Mouse (Mus musculus) limb, embryonic 10.5 days (tissue): ENCODE results near the gene Zkscan14. TPM values are rescaled to one million over a fixed set of nuclear protein-coding genes. Genes with fewer than 3 reads are reported as not detected.
"Not testable (repeated sequence)": the region's sequence is repeated elsewhere in the genome, so short reads cannot be mapped to it uniquely, and the experiment has no call there.

ENCODE experiments used
- DNase-seq: peaks from one replicate; pipeline ENCODE4 v3.0.0-alpha.2; 2017; ENCODE audit warnings: low spot score
- H3K27ac ChIP-seq: fragments of 300-500 bp; sonication (generic); 2 replicates; pipeline ENCODE4 v1.5.1; 2016; ENCODE audit warnings: mild to moderate bottlenecking
- H3K27me3 ChIP-seq: fragments of 300-500 bp; sonication (generic); 2 replicates; pipeline ENCODE4 v1.6.1; 2016; ENCODE audit warnings: low read depth, mild to moderate bottlenecking; ENCODE audit not compliant: poor library complexity, severe bottlenecking
- H3K36me3 ChIP-seq: fragments of 300-500 bp; sonication (generic); 2 replicates; pipeline ENCODE4 v1.6.1; 2016; ENCODE audit warnings: mild to moderate bottlenecking, moderate library complexity
- H3K4me1 ChIP-seq: fragments of 300-500 bp; sonication (generic); 2 replicates; pipeline ENCODE4 v1.6.1; 2016
- H3K4me3 ChIP-seq: fragments of 300-500 bp; sonication (generic); 2 replicates; pipeline ENCODE4 v1.5.1; 2016; ENCODE audit warnings: mild to moderate bottlenecking, moderate library complexity
- H3K9me3 ChIP-seq: fragments of 300-500 bp; sonication (generic); replicated peaks from 2 replicates; pipeline ENCODE4 v1.6.1; 2016; ENCODE audit warnings: mild to moderate bottlenecking
- WGBS: fragments of 180-500 bp; shearing (Covaris S2); methylation state at CpG from one replicate; pipeline ENCODE4 v1.1.7; 2016; 5-methylcytosine and 5-hydroxymethylcytosine counted together
- polyA plus RNA-seq: library from polyadenylated mRNA; unstranded; fragments of >200 nt; fragmentation: Nextera tagmentation; extraction: Ambion mirVana; gene quantifications from 2 replicates; pipeline ENCODE4 v1.2.1, GENCODE M21; 2016

The Zkscan14 gene
- 6.6 and 7.3 TPM in 2 replicates for polyA plus RNA-seq

- Histone ChIP-seq H3K4me1 (peaks cover 20% of the 10 kb centered on the region), H3K27ac (peak within 1 kb of the TSS; percentile 73), H3K36me3 (peaks cover 3% of the 10 kb centered on the region), H3K4me3 (peak within 1 kb of the TSS; percentile 84), H3K27me3 (no peaks in the 10 kb centered on the region), H3K9me3 (no peaks in the 10 kb centered on the region)
- WGBS: 1% methylated on average over 37 of the region's 37 CpGs
- peak; percentile 77 for DNase-seq
Measured at GRCm38 (mm10) chr5:145201321-145201991, at the start of gene Zkscan14. Gene Zkscan14, minus strand, starts transcription at chr5:145201868.

- Histone ChIP-seq H3K4me1 (no peaks in the 10 kb centered on the region), H3K9me3 (no peaks in the 10 kb centered on the region), H3K4me3 (no peak overlapping the region), H3K27me3 (no peaks in the 10 kb centered on the region), H3K36me3 (peaks cover 82% of the 10 kb centered on the region), H3K27ac (no peak overlapping the region)
- DNase-seq: no peak
- 98% methylated on average over 3 of the region's 3 CpGs for WGBS
Measured at GRCm38 (mm10) chr5:145249520-145249919, 47.9 kb upstream of the Zkscan14 start.

- Histone ChIP-seq H3K36me3 (peaks cover 64% of the 10 kb centered on the region), H3K9me3 (no peaks in the 10 kb centered on the region), H3K27ac (no peak overlapping the region), H3K4me3 (no peak overlapping the region), H3K27me3 (no peaks in the 10 kb centered on the region), H3K4me1 (peaks cover 11% of the 10 kb centered on the region)
- no peak for DNase-seq
Measured at GRCm38 (mm10) chr5:145234636-145235035, 33.0 kb upstream of the Zkscan14 start.

GRCm38 (mm10) chr5:145231893-145232411 lies 30.3 kb upstream of the Zkscan14 start:
- under 1% methylated on average over 49 of the region's 49 CpGs for WGBS

GRCm38 (mm10) chr5:145231367-145231871 lies 29.8 kb upstream of the Zkscan14 start, which contains the start of gene Zfp655:
Gene Zfp655, plus strand, starts transcription at chr5:145231715.
- Histone ChIP-seq H3K4me1 (peaks cover 11% of the 10 kb centered on the region), H3K27ac (peak within 1 kb of the TSS; percentile 90), H3K4me3 (peak within 1 kb of the TSS; percentile 91), H3K27me3 (no peaks in the 10 kb centered on the region), H3K36me3 (peaks cover 33% of the 10 kb centered on the region), H3K9me3 (no peaks in the 10 kb centered on the region)
- WGBS: under 1% methylated on average over 42 of the region's 42 CpGs
- DNase-seq: peak; percentile 98

More at GRCm38 (mm10) chr5:145231893-145232411, 30.3 kb upstream of the Zkscan14 start:
- no peak for DNase-seq
- Histone ChIP-seq H3K9me3 (no peaks in the 10 kb centered on the region), H3K4me3 (peak overlapping the region; percentile 91), H3K27me3 (no peaks in the 10 kb centered on the region), H3K4me1 (peaks cover 11% of the 10 kb centered on the region), H3K27ac (peak overlapping the region; percentile 90), H3K36me3 (peaks cover 37% of the 10 kb centered on the region)

GRCm38 (mm10) chr5:145230641-145231040 lies 29.0 kb upstream of the Zkscan14 start:
- peaks cover 25% of the 10 kb centered on the region for H3K36me3 ChIP-seq
- no peaks in the 10 kb centered on the region for H3K27me3 ChIP-seq
- peak overlapping the region; percentile 91 for H3K4me3 ChIP-seq
- DNase-seq: no peak
- WGBS: 90% methylated on average over 4 of the region's 4 CpGs
- H3K4me1 ChIP-seq: peaks cover 11% of the 10 kb centered on the region
- no peaks in the 10 kb centered on the region for H3K9me3 ChIP-seq
- H3K27ac ChIP-seq: no peak overlapping the region

- peaks cover 12% of the 10 kb centered on the region for H3K36me3 ChIP-seq
- H3K4me3 ChIP-seq, DNase-seq: not testable (repeated sequence)
Measured at GRCm38 (mm10) chr5:145229283-145229682, 27.6 kb upstream of the Zkscan14 start.

GRCm38 (mm10) chr5:145226453-145226852 lies 24.8 kb upstream of the Zkscan14 start:
- DNase-seq: no peak
- Histone ChIP-seq H3K27me3 (no peaks in the 10 kb centered on the region), H3K4me3 (no peak overlapping the region), H3K4me1 (peaks cover 5% of the 10 kb centered on the region), H3K9me3 (no peaks in the 10 kb centered on the region), H3K27ac (no peak overlapping the region), H3K36me3 (peaks cover 10% of the 10 kb centered on the region)
- WGBS: 69% methylated on average over 2 of the region's 2 CpGs

More at GRCm38 (mm10) chr5:145229283-145229682, 27.6 kb upstream of the Zkscan14 start:
- not testable (repeated sequence) for H3K9me3 ChIP-seq, H3K27ac ChIP-seq, H3K27me3 ChIP-seq
- WGBS: 81% methylated on average over 6 of the region's 6 CpGs
- peaks cover 11% of the 10 kb centered on the region for H3K4me1 ChIP-seq

GRCm38 (mm10) chr5:145223395-145223794 lies 21.7 kb upstream of the Zkscan14 start:
- 84% methylated on average over 12 of the region's 12 CpGs for WGBS
- Histone ChIP-seq H3K27ac (no peak overlapping the region), H3K9me3 (no peaks in the 10 kb centered on the region), H3K36me3 (peaks cover 40% of the 10 kb centered on the region), H3K4me3 (no peak overlapping the region), H3K4me1 (no peaks in the 10 kb centered on the region), H3K27me3 (no peaks in the 10 kb centered on the region)
- DNase-seq: no peak

GRCm38 (mm10) chr5:145222840-145223239 lies 21.2 kb upstream of the Zkscan14 start:
- no peak overlapping the region for H3K27ac ChIP-seq
- H3K36me3 ChIP-seq: peaks cover 46% of the 10 kb centered on the region
- 89% methylated on average over 5 of the region's 5 CpGs for WGBS
- H3K4me1 ChIP-seq: no peaks in the 10 kb centered on the region
- no peak overlapping the region for H3K4me3 ChIP-seq
- H3K9me3 ChIP-seq: no peaks in the 10 kb centered on the region
- no peak for DNase-seq
- H3K27me3 ChIP-seq: no peaks in the 10 kb centered on the region

- DNase-seq: no peak
- H3K27ac ChIP-seq: no peak overlapping the region
- H3K4me3 ChIP-seq: no peak overlapping the region
- H3K4me1 ChIP-seq: no peaks in the 10 kb centered on the region
- H3K36me3 ChIP-seq: peaks cover 56% of the 10 kb centered on the region
- 96% methylated on average over 8 of the region's 8 CpGs for WGBS
- no peaks in the 10 kb centered on the region for H3K27me3 ChIP-seq
- H3K9me3 ChIP-seq: no peaks in the 10 kb centered on the region
Measured at GRCm38 (mm10) chr5:145219981-145220380, 18.3 kb upstream of the Zkscan14 start.

GRCm38 (mm10) chr5:145218671-145219070 lies 17.0 kb upstream of the Zkscan14 start:
- 95% methylated on average over 20 of the region's 20 CpGs for WGBS
- no peaks in the 10 kb centered on the region for H3K27me3 ChIP-seq
- H3K4me1 ChIP-seq: no peaks in the 10 kb centered on the region
- no peak overlapping the region for H3K27ac ChIP-seq
- no peak for DNase-seq
- H3K9me3 ChIP-seq: no peaks in the 10 kb centered on the region
- peaks cover 69% of the 10 kb centered on the region for H3K36me3 ChIP-seq
- H3K4me3 ChIP-seq: no peak overlapping the region

- peaks cover 73% of the 10 kb centered on the region for H3K36me3 ChIP-seq
- no peak overlapping the region for H3K4me3 ChIP-seq
- no peaks in the 10 kb centered on the region for H3K9me3 ChIP-seq
- H3K27ac ChIP-seq: no peak overlapping the region
- H3K27me3 ChIP-seq: no peaks in the 10 kb centered on the region
- no peak for DNase-seq
- WGBS: 96% methylated on average over 21 of the region's 21 CpGs
- H3K4me1 ChIP-seq: no peaks in the 10 kb centered on the region
Measured at GRCm38 (mm10) chr5:145218206-145218605, 16.5 kb upstream of the Zkscan14 start.
